Mouse (Mus musculus) bone marrow macrophage, adult 2 months (primary cell): ENCODE measurements around the gene Rbks.

Experiments used
- CTCF ChIP-seq: IDR thresholded peaks from 2 replicates; pipeline ENCODE4 v1.5.1; 2012; ENCODE audit warnings: low read depth, mild to moderate bottlenecking, low read length, moderate library complexity
- POLR2A ChIP-seq: IDR thresholded peaks from 2 replicates; pipeline ENCODE4 v1.6.1; 2012; ENCODE audit warnings: mild to moderate bottlenecking, low read depth, low read length, borderline replicate concordance

GRCm38 (mm10) chr5:31713841-31714264 lies 16.4 kb upstream of the Rbks start:
- TF ChIP-seq CTCF: no peak
- no peak for TF ChIP-seq POLR2A
